Mouse (Mus musculus) hindbrain, postnatal 0 days (tissue): ENCODE measurements around the gene Sparcl1. TPM values are rescaled to one million over a fixed set of nuclear protein-coding genes. Genes with fewer than 3 reads are reported as not detected.

Experiments used
- ATAC-seq: fragments of 200-750 bp; cut with Nextera tagmentation; 2 replicates; pipeline ENCODE4 v1.8.0; 2017; ENCODE audit warnings: mild to moderate bottlenecking, moderate TSS enrichment, moderate library complexity
- DNase-seq: peaks from one replicate; pipeline ENCODE4 v3.0.0-alpha.2; 2015; ENCODE audit warnings: low spot score
- H3K27ac ChIP-seq: fragments of 300-500 bp; sonication (generic); 2 replicates; pipeline ENCODE4 v1.5.1; 2014; ENCODE audit warnings: mild to moderate bottlenecking
- H3K27me3 ChIP-seq: fragments of 300-500 bp; sonication (generic); 2 replicates; pipeline ENCODE4 v1.6.1; 2014; ENCODE audit warnings: low read length, mixed read lengths; ENCODE audit not compliant: insufficient read depth
- H3K36me3 ChIP-seq: fragments of 300-500 bp; sonication (generic); 2 replicates; pipeline ENCODE4 v1.6.1; 2014; ENCODE audit warnings: low read length, mixed read lengths; ENCODE audit not compliant: insufficient read depth
- H3K4me1 ChIP-seq: fragments of 300-500 bp; sonication (generic); 2 replicates; pipeline ENCODE4 v1.6.1; 2014; ENCODE audit warnings: antibody characterized with exemption, low read length, mixed read lengths; ENCODE audit not compliant: insufficient read depth
- H3K4me2 ChIP-seq: fragments of 300-500 bp; sonication (generic); 2 replicates; pipeline ENCODE4 v1.6.1; 2014; ENCODE audit warnings: low read depth, mild to moderate bottlenecking, low read length, moderate library complexity, mixed read lengths
- H3K4me3 ChIP-seq: fragments of 300-500 bp; sonication (generic); 2 replicates; pipeline ENCODE4 v1.5.1; 2014; ENCODE audit warnings: low read length
- H3K9ac ChIP-seq: fragments of 300-500 bp; sonication (generic); replicated peaks from 2 replicates; pipeline ENCODE4 v1.6.1; 2014; ENCODE audit warnings: mild to moderate bottlenecking, low read length, moderate library complexity, mixed read lengths
- H3K9me3 ChIP-seq: fragments of 300-500 bp; sonication (generic); 2 replicates; pipeline ENCODE4 v1.6.1; 2016; ENCODE audit warnings: low read length, mixed read lengths
- CTCF ChIP-seq: IDR thresholded peaks from 2 replicates; pipeline ENCODE4 v1.5.1; 2016; ENCODE audit warnings: antibody characterized with exemption, control low read depth, low read depth
- WGBS: fragments of 180-500 bp; shearing (Covaris S2); extraction: QIAGEN DNeasy Blood & Tissue Kit; methylation state at CpG from one replicate; pipeline ENCODE4 v1.1.7; 2014; 5-methylcytosine and 5-hydroxymethylcytosine counted together
- polyA plus RNA-seq: library from polyadenylated mRNA; unstranded; fragments of >200 nt; fragmentation: Nextera tagmentation; extraction: Ambion mirVana; gene quantifications from 2 replicates; pipeline ENCODE4 v1.2.1, GENCODE M21; 2015
- total RNA-seq: library from RNA; depleted of rRNA; stranded (reverse); fragments of >200 nt; gene quantifications from 2 replicates; pipeline ENCODE4 v1.2.3, GENCODE M21; 2014

Gene Sparcl1
- total and polyA plus RNA-seq, 2 experiments from 2014 or later: 660 to 782 TPM

DNA sequence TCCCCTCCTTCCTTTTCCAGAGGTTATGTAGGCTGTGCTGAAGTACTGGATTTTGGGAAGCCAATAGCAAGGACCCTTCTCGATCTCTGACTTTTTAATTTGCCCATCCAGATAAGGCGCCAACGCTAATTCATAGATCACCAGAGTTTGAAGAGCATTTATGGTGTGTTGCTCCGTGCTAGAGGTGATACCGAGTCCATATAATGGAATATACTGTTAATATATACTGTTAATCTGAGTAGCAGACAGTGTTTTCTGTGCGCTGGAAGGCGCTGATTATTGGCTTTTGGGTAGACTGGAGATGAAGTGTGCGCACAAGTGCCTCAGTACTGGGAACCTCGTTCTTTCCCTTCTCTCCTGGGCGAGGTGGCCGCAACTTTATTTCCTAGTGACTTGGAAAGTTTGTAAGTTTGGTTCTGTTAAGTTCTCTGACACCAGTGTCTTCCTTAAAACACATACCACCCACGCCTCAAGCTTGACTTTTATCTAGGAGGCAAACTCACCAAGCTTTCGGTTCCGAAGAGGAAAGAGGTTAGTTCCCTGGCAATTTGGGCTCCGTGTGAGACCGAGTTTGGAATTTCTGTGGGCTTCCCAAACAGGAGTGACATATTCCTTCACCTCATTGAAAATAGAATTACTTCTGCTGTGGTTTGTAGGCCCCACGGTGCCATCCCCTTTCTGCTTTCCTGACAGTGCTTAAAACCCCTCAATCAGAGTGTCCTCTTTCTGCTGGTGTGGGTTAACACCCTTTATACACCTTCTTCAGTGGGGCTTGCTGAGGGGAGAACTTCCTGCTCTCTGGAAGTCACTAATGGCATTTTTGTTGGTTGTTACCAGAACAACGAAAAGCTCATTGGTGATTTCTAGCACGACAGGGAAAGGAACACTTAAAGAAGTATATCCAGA lies 66.1 kb downstream of the Sparcl1 start:
- ATAC-seq: no peak
- Histone ChIP-seq H3K4me1 (0 out of 2 replicates have a peak, but pooled peaks cover 5% of the 10 kb centered on the region), H3K4me2 (peak overlapping the region; percentile 76), H3K9ac (peak overlapping the region; percentile 81), H3K27me3 (no peaks in the 10 kb centered on the region), H3K4me3 (peak overlapping the region; percentile 90), H3K27ac (peak overlapping the region; percentile 84), H3K9me3 (no peaks in the 10 kb centered on the region), H3K36me3 (peaks cover 9% of the 10 kb centered on the region; the same call in 1 of the 2 replicates)
- WGBS: 9% methylated on average over 19 of the region's 19 CpGs
- TF ChIP-seq CTCF: no peak
- no peak for DNase-seq

DNA sequence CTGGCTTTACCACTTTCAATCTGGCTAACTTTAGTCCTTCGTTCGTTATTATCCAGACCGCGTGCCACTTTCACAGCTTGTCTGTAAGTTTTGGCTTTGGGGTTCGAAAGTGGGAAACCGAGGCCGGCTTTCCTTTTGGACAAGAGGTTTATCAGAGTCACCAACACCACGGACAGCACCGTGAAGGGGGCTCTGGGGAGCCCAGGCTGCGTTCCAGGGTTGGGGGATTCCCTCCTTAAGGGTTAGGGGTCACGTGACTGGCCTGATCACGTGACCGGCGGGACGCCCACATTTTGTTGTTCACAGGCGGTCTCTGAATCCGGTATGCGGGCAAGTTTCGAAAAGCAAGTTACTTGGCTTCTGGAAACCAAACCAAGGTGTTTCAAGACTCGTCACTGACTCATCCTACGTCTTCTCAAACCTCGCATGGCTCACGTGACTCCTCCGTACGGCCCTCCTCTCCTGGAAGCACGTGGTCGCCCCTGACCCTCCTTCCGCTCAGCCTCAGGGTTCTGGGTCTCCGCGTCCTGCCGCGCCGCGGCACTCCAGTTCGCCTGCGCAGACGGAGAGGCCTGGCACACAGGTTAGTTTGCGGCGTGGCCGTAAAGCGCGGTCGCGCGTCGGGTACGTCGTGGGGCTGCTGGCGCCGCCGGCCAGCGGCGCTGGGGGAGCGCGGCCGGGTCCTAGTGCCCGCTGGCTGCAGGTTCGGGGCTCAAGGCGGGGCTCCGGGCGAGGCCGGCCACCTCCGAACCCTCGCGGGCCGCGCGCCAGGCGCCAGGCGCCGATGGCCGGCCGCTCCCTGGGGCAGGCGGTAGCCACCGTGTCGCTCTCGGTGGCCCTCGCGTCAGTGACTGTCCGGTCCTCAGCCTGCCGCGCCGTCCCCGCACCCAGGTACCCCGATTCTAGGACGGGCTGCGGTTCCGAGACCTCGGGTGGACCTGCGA lies 67.0 kb downstream of the Sparcl1 start, which contains the start of gene Nudt9:
Gene Nudt9 (plus strand): TSS at position 51 of the 944 bp plus-strand sequence.
- H3K27ac ChIP-seq: peak within 1 kb of the TSS; percentile 84
- peak; percentile 99 for ATAC-seq
- DNase-seq: peak; percentile 99
- WGBS: 6% methylated on average over 81 of the region's 90 CpGs
- 0 out of 2 replicates have a peak, but pooled peaks cover 5% of the 10 kb centered on the region for H3K4me1 ChIP-seq
- H3K4me2 ChIP-seq: peak within 1 kb of the TSS; percentile 76
- no peaks in the 10 kb centered on the region for H3K9me3 ChIP-seq
- TF ChIP-seq CTCF: peak; percentile 14; the same call in 1 of the 2 replicates
- H3K9ac ChIP-seq: peak within 1 kb of the TSS; percentile 81
- peak within 1 kb of the TSS; percentile 90 for H3K4me3 ChIP-seq
- peaks cover 2% of the 10 kb centered on the region; the same call in 1 of the 2 replicates for H3K36me3 ChIP-seq
- H3K27me3 ChIP-seq: no peaks in the 10 kb centered on the region

GRCm38 (mm10) chr5:104043704-104044103 lies 69.8 kb downstream of the Sparcl1 start:
- no peak overlapping the region for H3K4me3 ChIP-seq
- H3K4me2 ChIP-seq: no peak overlapping the region
- DNase-seq (no peak), ATAC-seq (no peak)
- H3K36me3 ChIP-seq: no peaks in the 10 kb centered on the region
- no peaks in the 10 kb centered on the region for H3K27me3 ChIP-seq
- 71% methylated on average over 2 of the region's 2 CpGs for WGBS
- H3K9ac ChIP-seq: no peak overlapping the region
- no peaks in the 10 kb centered on the region for H3K9me3 ChIP-seq
- no peak overlapping the region for H3K27ac ChIP-seq
- TF ChIP-seq CTCF: no peak
- H3K4me1 ChIP-seq: 0 out of 2 replicates have a peak, but pooled peaks cover 5% of the 10 kb centered on the region

DNA sequence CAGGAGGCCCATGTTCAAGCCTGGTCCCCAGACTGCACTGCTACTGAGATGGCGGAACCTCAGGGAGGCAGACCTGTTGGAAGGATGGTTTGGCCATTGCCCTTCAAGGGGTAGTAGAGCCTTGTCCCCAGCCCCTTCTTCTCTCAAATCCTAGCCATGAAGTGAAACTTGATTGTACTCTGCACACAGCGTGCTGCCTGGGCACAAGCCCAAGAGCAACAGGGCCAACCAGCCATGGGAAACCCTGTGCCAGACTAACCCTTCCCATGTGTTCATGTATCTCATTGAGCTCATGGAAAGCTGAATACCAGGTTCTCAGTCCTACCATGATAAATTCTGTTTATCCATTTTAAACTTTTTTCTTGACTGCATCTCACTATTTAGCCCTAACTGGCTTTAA lies 70.6 kb downstream of the Sparcl1 start:
- no peak overlapping the region for H3K4me2 ChIP-seq
- H3K4me3 ChIP-seq: no peak overlapping the region
- no peak overlapping the region for H3K9ac ChIP-seq
- H3K9me3 ChIP-seq: no peaks in the 10 kb centered on the region
- TF ChIP-seq CTCF: no peak
- no peak overlapping the region for H3K27ac ChIP-seq
- H3K4me1 ChIP-seq: 0 out of 2 replicates have a peak, but pooled peaks cover 5% of the 10 kb centered on the region
- 72% methylated on average over 2 of the region's 2 CpGs for WGBS
- ATAC-seq (no peak), DNase-seq (no peak)
- no peaks in the 10 kb centered on the region for H3K27me3 ChIP-seq
- no peaks in the 10 kb centered on the region for H3K36me3 ChIP-seq

DNA sequence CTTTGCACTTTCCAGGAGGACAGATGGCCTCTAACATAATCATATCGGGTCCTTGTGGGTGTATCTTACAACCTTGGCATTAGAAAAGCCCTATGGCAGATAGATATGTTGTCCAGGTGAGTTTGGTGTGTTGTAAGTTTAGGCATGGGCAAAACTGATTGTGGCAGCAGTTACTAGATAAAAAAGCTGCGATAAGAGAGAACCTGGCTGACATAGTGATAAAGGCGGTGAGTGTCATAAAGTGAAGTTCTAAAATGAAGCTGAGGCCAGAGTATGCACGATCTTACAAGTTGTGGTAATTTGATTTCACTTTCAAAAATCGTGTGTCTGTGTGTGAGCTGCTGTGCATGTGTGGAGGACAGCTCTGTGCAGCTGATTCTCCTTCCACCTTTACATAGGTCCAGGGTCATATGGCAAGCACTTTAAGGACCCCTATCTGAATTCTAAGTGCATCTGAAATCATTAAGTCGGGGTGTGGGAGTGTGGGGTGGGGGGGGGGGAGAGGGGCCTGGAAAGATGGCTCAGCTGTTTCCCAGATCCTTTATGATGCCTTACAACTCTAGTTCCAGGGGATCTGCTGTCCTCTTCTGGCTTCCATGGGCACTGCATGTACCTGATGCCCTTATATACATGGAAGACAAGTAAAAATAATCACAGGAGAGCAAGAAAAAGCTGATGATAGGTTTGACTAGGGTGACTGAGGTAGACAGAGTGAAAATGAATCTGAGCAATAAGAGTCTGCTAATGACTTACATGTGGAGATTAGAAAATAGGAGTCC lies 74.2 kb downstream of the Sparcl1 start:
- no peaks in the 10 kb centered on the region for H3K9me3 ChIP-seq
- H3K4me3 ChIP-seq: no peak overlapping the region
- no peaks in the 10 kb centered on the region for H3K4me1 ChIP-seq
- H3K27ac ChIP-seq: no peak overlapping the region
- 70% methylated on average over 6 of the region's 6 CpGs for WGBS
- H3K9ac ChIP-seq: no peak overlapping the region
- peak; percentile 80 for TF ChIP-seq CTCF
- no peak overlapping the region for H3K4me2 ChIP-seq
- H3K27me3 ChIP-seq: no peaks in the 10 kb centered on the region
- DNase-seq: peak; percentile 56
- peak; percentile 70 for ATAC-seq
- no peaks in the 10 kb centered on the region for H3K36me3 ChIP-seq

GRCm38 (mm10) chr5:104036686-104037085 lies 76.8 kb downstream of the Sparcl1 start:
- no peaks in the 10 kb centered on the region for H3K9me3 ChIP-seq
- no peak overlapping the region for H3K9ac ChIP-seq
- no peak for TF ChIP-seq CTCF
- no peaks in the 10 kb centered on the region for H3K27me3 ChIP-seq
- H3K4me1 ChIP-seq: no peaks in the 10 kb centered on the region
- no peak overlapping the region for H3K27ac ChIP-seq
- no peak overlapping the region for H3K4me2 ChIP-seq
- ATAC-seq: no peak
- 95% methylated on average over 1 of the region's 1 CpGs for WGBS
- no peaks in the 10 kb centered on the region for H3K36me3 ChIP-seq
- no peak for DNase-seq
- no peak overlapping the region for H3K4me3 ChIP-seq
